Mouse (Mus musculus) spleen, adult 2 months (tissue): ENCODE measurements around the gene Npb. TPM values are rescaled to one million over a fixed set of nuclear protein-coding genes. Genes with fewer than 3 reads are reported as not detected.
"Not testable (repeated sequence)": the region's sequence is repeated elsewhere in the genome, so short reads cannot be mapped to it uniquely, and the experiment has no call there.

ENCODE experiments used
- DNase-seq, 2 experiments: peaks; one replicate each; pipeline versions ENCODE4 v3.0.0 to v3.0.0-alpha.2; 2012 to 2021; ENCODE audit warnings: low spot score in 2 of 2, low read depth in 1 of 2
- H3K27ac ChIP-seq: fragments of 200-500 bp; 2 replicates; pipeline ENCODE4 v1.5.1; 2012; ENCODE audit warnings: low read length, inconsistent platforms; ENCODE audit not compliant: insufficient read depth
- H3K27me3 ChIP-seq: fragments of 200-500 bp; 2 replicates; pipeline ENCODE4 v1.6.1; 2012; ENCODE audit warnings: mild to moderate bottlenecking, moderate library complexity, low read length, inconsistent platforms; ENCODE audit not compliant: control insufficient read depth, insufficient read depth
- H3K36me3 ChIP-seq: fragments of 200-500 bp; 2 replicates; pipeline ENCODE4 v1.6.1; 2012; ENCODE audit warnings: mild to moderate bottlenecking, low read length, inconsistent platforms; ENCODE audit not compliant: control insufficient read depth, insufficient read depth
- H3K4me1 ChIP-seq: fragments of 200-500 bp; 2 replicates; pipeline ENCODE4 v1.6.1; 2011; ENCODE audit warnings: inconsistent platforms; ENCODE audit not compliant: control insufficient read depth, insufficient read depth, insufficient read length
- H3K4me3 ChIP-seq: fragments of 200-500 bp; 2 replicates; pipeline ENCODE4 v1.5.1; 2011; ENCODE audit warnings: mild to moderate bottlenecking, inconsistent platforms; ENCODE audit not compliant: insufficient read depth, insufficient read length; ENCODE audit errors: extremely low read depth
- CTCF ChIP-seq: fragments of 200-500 bp; IDR thresholded peaks from 2 replicates; pipeline ENCODE4 v1.5.1; 2011; ENCODE audit warnings: mild to moderate bottlenecking, inconsistent platforms; ENCODE audit not compliant: insufficient read depth, insufficient read length, insufficient replicate concordance; ENCODE audit errors: extremely low read depth
- POLR2A ChIP-seq: fragments of 200-500 bp; IDR thresholded peaks from 2 replicates; pipeline ENCODE4 v1.6.1; 2011; ENCODE audit warnings: low read depth, low read length, inconsistent platforms
- WGBS: fragments of 180-500 bp; shearing (Covaris S2); methylation state at CpG from one replicate; pipeline ENCODE4 v1.1.7; 2018; 5-methylcytosine and 5-hydroxymethylcytosine counted together
- polyA plus RNA-seq: library from polyadenylated mRNA; depleted of rRNA; stranded (reverse); fragments of >200 nt; gene quantifications from 2 replicates; pipeline ENCODE4 v1.2.3, GENCODE M21; 2012

Gene Npb
- polyA plus RNA-seq, 1 experiment = 4.4 TPM

GRCm38 (mm10) chr11:120580190-120580589, 28.1 kb upstream of the Npb start:
- peak in 1 of 2 experiments; percentile 34 for DNase-seq
- Histone ChIP-seq H3K4me1 (peaks cover 17% of the 10 kb centered on the region; the same call in 1 of the 2 replicates), H3K27me3 (no peaks in the 10 kb centered on the region), H3K4me3 (peak overlapping the region; percentile 91), H3K27ac (peak overlapping the region; percentile 94), H3K36me3 (peaks cover 20% of the 10 kb centered on the region)
- TF ChIP-seq POLR2A (no peak), CTCF (no peak)
- 40% methylated on average over 7 of the region's 7 CpGs for WGBS

GRCm38 (mm10) chr11:120580871-120581331, 27.4 kb upstream of the Npb start:
- Histone ChIP-seq H3K4me3 (peak overlapping the region; percentile 91), H3K36me3 (peaks cover 20% of the 10 kb centered on the region), H3K27me3 (no peaks in the 10 kb centered on the region), H3K27ac (peak overlapping the region; percentile 94), H3K4me1 (peaks cover 17% of the 10 kb centered on the region; the same call in 1 of the 2 replicates)
- WGBS = under 1% methylated on average over 44 of the region's 44 CpGs
- no peak for TF ChIP-seq CTCF
- TF ChIP-seq POLR2A = no peak
- DNase-seq = peak in 1 of 2 experiments; percentile 37

GRCm38 (mm10) chr11:120581490-120582267, 26.6 kb upstream of the Npb start, which contains the start of gene Arhgdia:
TSS of gene Arhgdia (minus strand) at chr11:120581624.
- Histone ChIP-seq H3K4me3 (peak within 1 kb of the TSS; percentile 91), H3K4me1 (peaks cover 17% of the 10 kb centered on the region; the same call in 1 of the 2 replicates), H3K27me3 (no peaks in the 10 kb centered on the region), H3K27ac (peak within 1 kb of the TSS; percentile 94), H3K36me3 (peaks cover 20% of the 10 kb centered on the region)
- peak; percentile 76 to 85 for DNase-seq
- TF ChIP-seq CTCF (peak; percentile 26; the same call in 1 of the 2 replicates), POLR2A (peak; percentile 95)
- WGBS = 2% methylated on average over 74 of the region's 75 CpGs

GRCm38 (mm10) chr11:120582268-120582981, 25.9 kb upstream of the Npb start:
- WGBS = 54% methylated on average over 8 of the region's 8 CpGs
- H3K4me3 ChIP-seq = peak overlapping the region; percentile 91
- H3K36me3 ChIP-seq = peaks cover 20% of the 10 kb centered on the region
- H3K27me3 ChIP-seq = no peaks in the 10 kb centered on the region
- peak overlapping the region; percentile 94 for H3K27ac ChIP-seq
- peaks cover 17% of the 10 kb centered on the region; the same call in 1 of the 2 replicates for H3K4me1 ChIP-seq
- DNase-seq = peak; percentile 43 to 52
- no peak for TF ChIP-seq CTCF
- TF ChIP-seq POLR2A = no peak; the same call in 1 of the 2 replicates

GRCm38 (mm10) chr11:120582982-120583293, 25.3 kb upstream of the Npb start:
- 91% methylated on average over 2 of the region's 2 CpGs for WGBS
- not testable (repeated sequence) for H3K27me3 ChIP-seq

GRCm38 (mm10) chr11:120583937-120584336, 24.3 kb upstream of the Npb start:
- Histone ChIP-seq H3K4me1 (peaks cover 17% of the 10 kb centered on the region; the same call in 1 of the 2 replicates), H3K27ac (no peak overlapping the region), H3K36me3 (peaks cover 14% of the 10 kb centered on the region), H3K4me3 (no peak overlapping the region), H3K27me3 (no peaks in the 10 kb centered on the region)
- 95% methylated on average over 1 of the region's 1 CpGs for WGBS
- no peak for DNase-seq
- TF ChIP-seq POLR2A (no peak), CTCF (no peak)

More at GRCm38 (mm10) chr11:120582982-120583293, 25.3 kb upstream of the Npb start:
- DNase-seq, H3K4me3 ChIP-seq, H3K27ac ChIP-seq: not testable (repeated sequence)
- Histone ChIP-seq H3K36me3 (peaks cover 20% of the 10 kb centered on the region), H3K4me1 (peaks cover 17% of the 10 kb centered on the region; the same call in 1 of the 2 replicates)

- TF ChIP-seq POLR2A = no peak
- TF ChIP-seq CTCF = no peak
- 62% methylated on average over 6 of the region's 6 CpGs for WGBS
- Histone ChIP-seq H3K4me1 (no peaks in the 10 kb centered on the region), H3K27me3 (no peaks in the 10 kb centered on the region), H3K4me3 (no peak overlapping the region), H3K27ac (no peak overlapping the region), H3K36me3 (peaks cover 17% of the 10 kb centered on the region)
- no peak for DNase-seq
These were observed 19.7 kb upstream of the Npb start for GRCm38 (mm10) chr11:120588531-120588930.
